Mouse (Mus musculus): Measurements from ENCODE around the gene Dgat2.

Gene Dgat2

DNA sequence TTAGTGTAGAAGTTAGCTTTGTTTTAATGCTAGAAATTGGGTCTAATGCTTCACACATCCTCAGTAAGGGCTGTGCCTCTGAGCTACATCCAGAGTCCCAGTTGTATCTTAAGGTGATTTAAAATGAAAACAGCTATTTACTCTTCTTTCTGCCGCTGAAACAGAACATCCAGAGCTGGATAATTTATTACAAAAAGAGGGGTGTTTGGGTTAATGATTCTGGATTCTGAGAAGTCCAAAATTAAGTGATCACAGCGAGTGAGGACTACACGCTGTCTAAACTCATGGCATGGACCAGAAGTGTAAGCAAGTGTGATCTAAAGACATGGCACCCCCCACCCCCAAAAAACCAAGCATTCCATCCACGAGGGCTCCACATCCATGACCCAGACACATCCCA lies 11.4 kb upstream of the Dgat2 start:
- no peak for DNase-seq (ENCODE audit: low read depth, low spot score)

DNA sequence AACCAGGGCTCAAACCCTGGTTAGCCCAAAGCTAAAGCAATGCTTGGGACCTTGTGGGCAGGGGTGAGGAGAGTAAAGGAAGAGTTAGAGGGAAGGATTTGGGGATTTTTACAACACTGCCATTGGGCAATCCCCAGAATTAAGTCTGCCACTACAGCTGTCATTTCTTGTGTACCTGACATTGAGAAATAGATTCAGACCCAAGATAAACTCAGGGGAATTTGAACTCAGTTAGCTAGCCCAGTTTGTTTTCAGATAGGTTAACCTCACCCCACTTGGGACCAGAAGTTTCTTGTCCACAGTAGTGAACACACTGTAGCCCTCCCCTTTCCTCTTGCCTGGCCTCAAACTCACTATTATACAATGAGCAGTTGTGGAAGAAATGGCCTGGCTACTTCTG lies 8.9 kb upstream of the Dgat2 start:
- no peak for DNase-seq (ENCODE audit: low read depth, low spot score)

DNA sequence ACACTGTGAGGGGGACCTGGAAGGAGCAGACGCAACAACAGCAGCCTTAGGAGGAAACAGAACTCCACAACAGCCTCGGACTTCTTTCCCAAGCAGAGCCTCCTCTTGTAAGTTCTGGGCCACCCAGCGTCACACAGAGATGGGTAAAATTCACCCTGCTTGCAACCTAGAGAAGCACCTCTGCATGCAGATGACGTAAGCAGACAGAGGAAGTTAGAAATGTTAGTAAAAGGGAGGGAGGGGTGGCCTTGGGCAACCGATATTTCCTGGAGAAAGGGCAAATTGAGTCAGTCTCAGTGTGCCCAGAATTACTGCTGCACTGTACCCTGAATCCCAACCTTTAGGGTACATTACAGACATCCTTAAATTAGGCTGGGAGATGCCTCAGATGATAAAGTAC lies 7.4 kb upstream of the Dgat2 start:
- no peak for DNase-seq (ENCODE audit: low read depth, low spot score)

DNA sequence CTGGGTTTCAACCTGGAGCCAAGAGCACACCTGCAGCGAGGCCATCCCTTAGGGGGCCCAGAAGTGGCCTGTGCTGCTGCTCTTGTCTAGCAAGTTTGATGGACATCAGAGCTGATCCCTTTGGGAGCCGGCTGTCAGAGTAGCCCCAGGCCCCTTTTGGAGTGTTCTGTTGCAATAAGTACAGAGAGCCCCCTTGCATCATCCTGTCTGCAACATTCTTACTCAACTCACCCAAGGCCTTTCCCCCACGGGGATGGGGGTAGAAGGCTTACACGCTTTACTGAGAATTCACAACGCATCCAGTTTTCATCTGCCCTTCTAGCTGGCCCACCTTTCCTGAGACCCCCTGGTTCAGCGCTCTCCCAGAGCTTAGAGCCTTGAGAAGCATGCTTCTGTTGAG lies 6.1 kb upstream of the Dgat2 start:
- no peak for DNase-seq (ENCODE audit: low read depth, low spot score)

DNA sequence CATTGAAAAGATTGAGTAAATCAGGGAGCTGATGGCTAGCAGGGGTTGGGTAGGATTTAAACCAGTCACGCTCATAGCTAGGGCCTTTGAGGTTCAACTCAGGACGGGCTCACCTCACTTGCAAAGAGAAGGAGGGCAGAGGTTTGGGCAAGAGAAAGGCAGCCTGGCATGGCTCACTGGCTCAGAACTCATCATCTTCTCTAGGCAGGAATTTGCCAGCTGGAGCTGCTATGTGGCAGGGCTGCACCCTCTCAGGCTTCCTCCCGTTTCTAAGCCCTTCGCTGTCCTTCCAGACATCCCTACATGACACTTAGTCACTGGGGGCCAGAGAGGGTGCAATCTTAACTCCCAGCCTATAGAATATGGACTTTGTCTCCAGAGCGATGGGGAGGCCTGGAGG lies 4.9 kb upstream of the Dgat2 start:
- DNase-seq (ENCODE audit: low read depth, low spot score) = no peak

DNA sequence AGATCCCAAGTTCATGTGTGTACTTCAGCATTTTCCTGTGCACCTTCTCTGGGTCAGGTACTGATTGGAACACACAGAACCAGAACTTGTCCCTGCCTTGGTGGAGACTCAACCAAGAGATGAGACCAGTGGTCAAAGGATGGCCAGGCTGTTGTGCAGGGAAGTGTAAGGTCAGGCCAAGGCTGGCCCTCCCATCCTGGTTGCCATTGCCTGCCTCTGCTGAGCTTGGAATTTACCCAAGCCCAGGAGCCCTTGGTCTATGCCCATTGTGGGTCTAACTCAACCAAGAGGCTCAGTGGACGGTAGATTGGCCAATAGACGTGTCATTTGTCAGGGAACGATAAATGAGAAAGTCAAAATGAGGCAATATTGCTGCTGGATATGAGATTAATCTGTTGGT lies 2.9 kb upstream of the Dgat2 start:
- no peak for DNase-seq (ENCODE audit: low read depth, low spot score)

DNA sequence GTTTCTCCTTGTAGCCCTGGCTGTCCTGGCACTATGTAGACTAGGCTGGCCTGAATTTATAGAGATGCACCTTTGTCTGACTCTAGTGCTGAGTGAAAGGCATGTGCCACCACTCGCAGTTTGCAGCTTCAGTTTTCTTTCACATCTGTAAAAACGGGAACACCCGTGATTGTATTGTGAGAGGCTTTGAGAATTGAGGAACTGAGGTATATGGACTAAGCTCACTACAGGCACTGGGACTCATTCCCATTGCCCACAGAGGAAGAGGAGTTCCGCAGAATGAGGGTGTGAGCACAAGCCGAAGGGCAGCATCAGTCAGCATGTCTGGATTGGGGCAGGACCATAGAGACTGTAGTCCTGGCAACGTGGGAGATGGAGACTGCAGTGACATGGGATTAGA lies 1.2 kb upstream of the Dgat2 start:
- DNase-seq (ENCODE audit: low read depth, low spot score) = no peak

DNA sequence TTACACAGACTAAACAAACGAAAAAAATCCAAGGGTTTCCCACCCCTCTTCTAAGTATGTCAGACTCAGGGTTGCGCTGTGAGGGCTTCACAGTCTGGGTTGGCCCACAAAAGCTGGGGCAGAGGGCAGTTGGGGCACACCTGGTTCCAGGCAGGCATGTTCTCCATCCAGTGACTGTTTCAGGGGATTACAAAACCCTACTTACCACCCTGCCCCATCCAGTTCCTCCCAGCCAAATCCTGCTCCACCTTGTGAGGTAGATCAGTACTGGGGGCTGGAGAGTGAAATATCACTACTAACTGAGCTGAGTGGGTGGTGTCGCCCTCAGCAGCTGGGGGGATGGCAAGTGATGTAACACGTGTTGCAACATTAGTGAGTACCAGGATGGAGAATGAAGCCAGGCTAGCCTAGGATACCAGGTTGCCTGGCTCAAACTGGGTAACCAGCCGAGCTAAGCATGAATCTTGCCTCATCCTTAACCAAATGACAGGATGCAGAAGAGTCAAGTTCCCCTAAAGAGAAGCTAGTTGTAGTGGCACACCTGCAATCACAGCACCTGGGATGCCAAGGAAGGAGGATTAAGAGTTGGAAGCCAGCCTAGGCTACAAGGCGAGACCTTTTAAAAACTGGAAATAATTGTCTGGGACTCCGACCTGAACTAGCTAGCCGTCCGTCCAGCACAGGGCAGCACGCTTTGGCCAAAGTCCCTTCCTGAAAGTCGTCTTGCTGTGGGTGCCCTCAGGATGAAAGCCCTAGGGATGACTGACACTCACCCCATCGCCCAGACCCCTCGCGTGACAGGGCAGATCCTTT lies 694 bp downstream of the Dgat2 start:
- DNase-seq (ENCODE audit: low read depth, low spot score) = no peak

DNA sequence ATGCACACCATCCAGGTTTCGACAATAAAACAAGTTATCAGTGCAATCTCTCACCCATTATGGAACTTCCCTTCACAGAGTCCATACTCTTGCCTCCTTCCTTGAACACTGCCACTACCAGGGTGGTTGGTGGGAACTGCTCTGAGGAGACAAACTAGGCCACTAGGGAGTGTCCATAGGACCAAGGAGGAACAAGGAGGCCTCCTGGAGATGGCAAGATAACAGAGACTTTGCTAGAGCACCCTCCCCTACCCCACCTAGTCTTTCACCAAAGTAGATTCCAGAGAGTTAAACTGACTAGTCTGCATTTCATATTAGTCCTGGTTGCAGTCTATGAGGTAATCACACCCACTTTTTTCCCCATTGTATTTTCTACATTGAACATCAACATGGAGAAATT lies 2.4 kb downstream of the Dgat2 start:
- DNase-seq (ENCODE audit: low read depth, low spot score) = no peak

DNA sequence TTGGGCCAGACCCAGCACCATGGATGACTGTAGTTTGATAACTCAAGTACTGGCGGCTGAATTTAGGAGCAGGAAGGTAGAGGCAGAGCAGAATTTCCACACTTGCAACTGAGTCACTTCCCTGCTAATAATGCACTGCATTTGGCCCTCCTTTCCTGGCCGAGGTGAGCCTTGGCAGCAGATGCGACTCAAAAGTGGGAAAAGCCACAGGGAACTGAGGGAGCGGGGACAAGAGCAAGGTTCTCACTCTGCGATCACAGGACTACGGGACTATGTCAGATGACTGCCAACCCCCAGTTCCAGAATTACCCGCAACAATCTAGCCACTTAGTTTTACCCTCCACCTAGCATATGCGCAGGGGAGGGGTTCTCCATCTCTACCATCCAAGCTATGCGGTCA lies 3.2 kb downstream of the Dgat2 start:
- no peak for DNase-seq (ENCODE audit: low read depth, low spot score)

DNA sequence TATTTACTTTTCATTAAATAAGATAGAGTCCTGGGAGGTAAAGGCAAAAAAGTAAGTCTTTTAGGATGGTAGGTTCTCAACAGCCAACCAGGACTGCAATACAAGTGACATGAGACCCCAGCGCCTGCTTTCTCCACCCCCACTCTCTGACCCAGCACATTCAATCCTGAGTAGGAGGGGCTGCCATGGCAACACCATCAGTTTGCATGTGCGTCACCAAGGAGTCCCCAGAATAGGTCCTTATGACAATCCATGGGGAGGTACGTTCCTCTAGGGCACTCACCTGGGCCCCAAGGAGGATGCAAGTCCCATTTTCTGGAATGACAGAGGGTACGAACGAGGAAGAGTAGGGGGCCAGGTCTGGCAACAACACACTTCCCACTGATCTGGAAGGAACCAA lies 5.1 kb downstream of the Dgat2 start:
- no peak for DNase-seq (ENCODE audit: low read depth, low spot score)

DNA sequence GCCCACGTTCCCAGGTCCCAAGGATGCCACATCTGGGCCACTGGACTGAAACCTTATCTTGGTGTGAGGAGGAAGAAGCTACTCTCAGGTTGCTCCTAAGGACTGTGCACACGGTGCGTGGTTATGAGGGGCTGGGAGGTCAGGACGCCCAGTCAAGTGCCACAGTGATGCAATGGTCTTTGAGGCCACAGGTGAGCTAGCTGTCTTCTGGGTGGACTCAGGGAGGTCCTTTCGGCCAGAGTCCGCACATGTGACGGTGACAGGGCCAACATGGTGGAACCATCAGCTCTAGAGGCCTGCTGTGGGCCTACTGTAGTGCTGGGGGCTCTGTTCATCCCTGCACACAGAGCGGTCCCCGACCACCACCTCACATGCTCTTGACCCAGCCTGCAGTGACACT lies 6.9 kb downstream of the Dgat2 start:
- DNase-seq (ENCODE audit: low read depth, low spot score) = no peak

DNA sequence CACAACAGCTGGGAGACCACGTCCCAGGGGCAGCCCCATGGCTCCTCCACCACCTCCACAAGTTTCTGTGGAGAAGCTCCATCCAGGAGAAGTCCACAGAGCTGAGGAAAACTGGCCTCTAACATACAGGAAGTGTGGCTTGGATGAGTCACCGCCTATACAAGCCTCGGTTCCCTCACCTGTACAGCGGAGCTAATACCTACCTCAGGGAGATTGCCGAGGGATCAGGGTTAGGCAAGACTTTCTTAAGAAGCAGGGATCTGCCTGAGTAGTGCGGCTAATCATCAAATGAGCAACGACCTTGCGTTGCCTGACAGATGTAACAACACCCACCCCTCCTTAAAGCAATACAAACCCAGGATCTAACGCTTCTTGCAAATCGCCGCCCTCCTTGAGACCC lies 7.4 kb downstream of the Dgat2 start:
- no peak for DNase-seq (ENCODE audit: low read depth, low spot score)

DNA sequence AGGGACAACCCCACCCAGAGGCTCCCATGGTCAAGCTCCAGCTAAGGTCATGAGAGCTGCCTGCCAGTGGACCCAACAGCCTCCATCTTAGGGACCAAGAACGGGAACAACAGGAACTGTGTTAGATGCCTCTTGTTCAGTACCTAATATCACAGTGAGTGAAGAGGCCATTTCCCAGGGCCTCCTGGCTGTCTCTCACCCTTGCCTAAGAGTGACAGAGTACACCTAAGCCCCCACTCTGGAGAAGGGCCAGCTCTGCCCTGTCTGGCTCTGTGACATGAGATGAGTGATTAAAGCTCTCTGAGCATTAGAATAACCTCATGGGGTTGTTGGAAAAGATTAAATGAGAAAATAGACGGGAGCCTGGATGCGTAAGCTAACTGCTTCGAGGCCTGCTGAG lies 8.5 kb downstream of the Dgat2 start:
- no peak for DNase-seq (ENCODE audit: low read depth, low spot score)

DNA sequence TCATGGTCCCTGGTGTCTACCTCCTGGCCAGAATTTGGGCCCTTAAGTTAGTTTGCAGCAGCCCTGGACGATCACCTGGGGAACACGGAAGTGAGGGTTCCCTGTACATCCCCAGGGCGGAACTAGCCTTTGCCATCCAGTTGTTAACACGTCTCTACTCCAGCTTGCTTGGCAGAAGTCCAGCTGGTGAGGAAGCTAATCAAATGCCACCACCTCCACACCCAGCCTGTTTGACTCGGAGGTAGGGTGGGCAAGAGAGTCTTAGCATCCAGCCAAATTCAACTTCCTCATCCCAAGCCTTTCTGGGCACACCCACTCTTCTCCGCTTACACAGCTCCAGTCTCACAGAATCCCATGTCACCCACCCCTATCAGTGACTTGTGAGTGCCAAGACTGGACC lies 9.6 kb downstream of the Dgat2 start:
- no peak for DNase-seq (ENCODE audit: low read depth, low spot score)

DNA sequence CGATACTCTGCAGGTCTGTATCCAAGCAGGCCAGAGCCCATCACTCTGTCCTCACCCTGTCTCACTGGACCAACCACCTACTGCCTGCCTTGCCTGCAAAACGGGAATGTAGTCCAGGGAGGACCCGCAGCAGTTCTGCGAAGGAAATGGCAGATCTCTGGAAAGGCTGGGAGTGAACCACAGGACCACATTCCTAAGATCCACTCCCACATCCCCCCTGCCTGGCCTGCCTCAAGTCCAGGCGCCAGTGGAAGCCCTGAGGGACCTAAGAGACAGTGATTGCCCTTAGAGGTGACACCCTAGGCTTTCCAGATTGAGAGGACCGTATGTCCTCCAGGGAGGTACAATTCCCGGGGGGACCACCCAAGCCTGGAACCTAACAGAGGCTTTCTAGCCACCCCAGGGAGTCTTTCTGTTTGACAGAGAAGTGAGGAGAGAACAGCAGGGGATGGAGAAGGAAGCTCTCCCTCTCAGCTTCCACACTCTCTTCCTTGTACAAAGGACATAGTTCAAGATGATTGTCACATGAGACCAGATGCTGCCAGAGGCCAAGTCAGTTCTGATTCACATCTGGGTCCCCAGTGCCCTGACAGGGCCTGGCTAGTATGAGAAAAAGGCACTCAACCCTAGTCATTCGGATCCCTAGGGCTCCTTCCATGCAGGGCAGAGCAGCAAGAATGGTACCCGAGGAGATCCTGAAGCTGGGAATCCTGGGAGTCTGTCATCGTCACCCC lies 10.6 kb downstream of the Dgat2 start:
- no peak for DNase-seq (ENCODE audit: low read depth, low spot score)

DNA sequence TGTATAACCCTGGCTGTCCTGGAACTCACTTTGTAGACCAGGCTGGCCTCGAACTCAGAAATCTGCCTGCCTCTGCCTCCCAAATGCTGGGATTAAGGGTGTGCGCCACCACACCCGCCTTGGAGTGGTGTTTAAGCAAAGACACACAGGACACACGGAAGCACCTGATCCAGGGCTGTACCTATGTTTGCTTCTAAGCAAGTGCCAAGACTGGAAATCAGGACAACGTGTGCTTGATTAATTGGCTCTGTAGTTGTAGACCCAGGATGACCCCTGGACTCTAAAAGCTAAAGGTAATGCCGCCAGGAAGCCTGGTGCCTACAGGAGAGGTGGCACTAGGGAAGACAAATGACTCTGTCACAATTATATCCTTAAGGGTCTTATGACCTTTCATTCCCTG lies 12.0 kb downstream of the Dgat2 start:
- no peak for DNase-seq (ENCODE audit: low read depth, low spot score)

DNA sequence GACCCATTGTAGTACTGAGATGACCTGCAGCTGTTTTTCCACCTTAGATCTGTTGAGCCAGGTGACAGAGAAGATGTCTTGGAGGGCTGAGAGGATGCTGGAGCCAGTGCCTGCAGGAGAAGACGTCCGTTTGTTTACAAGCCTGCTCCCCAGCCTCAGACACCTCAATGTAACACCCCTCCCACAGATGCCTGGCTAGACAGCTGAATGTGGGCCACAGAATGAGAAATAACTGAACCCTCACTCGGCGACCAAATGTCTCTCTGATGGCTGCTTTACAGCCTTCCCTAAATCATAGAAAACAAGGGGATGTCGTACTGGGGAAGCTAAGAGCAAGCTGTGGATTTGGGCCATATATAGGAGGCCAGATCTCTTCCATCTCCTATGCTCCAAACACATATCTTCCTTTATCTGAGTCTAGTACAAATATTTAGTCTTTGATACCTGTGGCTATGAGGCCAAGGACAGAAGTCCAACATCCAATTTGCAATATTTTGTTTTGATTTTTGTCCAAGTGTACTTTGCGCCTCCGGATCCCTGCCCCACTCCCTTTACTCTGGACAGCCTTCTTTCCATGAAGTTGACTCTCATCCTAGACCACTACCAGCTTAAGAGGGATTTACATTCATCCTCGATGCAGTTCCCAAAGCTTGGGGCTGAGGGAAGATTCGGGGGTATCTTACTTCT lies 12.7 kb downstream of the Dgat2 start:
- DNase-seq (ENCODE audit: low read depth, low spot score) = no peak

DNA sequence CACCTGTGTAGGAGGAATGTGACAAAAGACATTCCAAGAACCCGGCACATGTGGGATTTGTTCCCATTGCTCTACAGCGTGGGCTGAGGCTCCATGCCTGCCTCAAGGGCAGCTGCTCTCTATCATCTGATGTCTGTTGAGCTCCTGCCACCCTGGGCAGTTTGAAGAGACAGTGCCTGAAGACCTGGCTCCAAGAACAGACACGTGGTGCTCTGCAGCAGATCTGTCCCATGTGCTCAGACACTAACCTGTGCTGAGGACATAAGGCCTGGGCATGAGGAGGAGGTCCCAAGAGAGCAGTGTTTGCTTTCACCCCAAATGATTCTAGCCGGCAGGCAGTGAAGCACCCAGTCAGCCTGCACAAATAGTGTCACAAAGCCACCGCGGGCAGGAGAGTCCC lies 13.8 kb downstream of the Dgat2 start:
- DNase-seq (ENCODE audit: low read depth, low spot score) = no peak

DNA sequence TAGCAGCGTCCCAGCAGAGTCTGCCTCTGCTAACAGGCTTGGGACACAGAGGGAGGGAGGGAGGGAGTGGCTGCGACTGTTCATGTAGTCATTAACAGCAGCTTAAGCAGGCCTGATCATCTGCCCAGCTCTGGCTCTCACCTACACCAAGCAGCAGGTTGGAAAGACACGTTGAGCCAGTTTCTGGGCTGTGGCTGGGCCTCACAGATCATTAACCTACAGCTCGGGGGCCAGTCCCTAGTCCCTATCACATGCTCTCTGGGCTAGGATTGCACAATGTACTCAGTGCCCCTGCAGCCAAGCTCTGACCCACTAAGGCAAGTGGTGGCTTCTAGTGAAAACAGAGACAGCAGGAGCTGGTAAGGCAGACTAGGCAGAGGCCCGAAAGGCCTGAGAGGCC lies 14.6 kb downstream of the Dgat2 start:
- no peak for DNase-seq (ENCODE audit: low read depth, low spot score)

DNA sequence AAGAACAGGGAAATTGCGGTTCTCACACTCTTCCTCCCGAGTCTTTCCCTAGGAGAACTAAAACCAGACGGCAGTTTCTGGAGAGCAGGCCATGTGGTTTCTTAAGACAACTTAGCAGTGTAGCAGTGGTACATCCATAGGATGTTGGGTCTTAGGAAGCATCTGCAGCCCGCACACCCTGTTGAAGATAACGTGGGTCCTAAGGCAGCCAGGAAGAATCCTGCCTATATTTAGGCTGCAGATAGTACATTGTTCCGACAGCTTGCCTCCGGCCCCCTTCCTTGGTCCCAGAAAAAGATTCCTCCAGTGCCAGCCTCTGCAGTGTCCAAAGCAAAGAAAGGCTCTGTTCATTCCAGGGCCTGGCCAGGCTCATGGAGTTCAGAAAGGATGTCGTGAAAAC lies 16.4 kb downstream of the Dgat2 start:
- DNase-seq (ENCODE audit: low read depth, low spot score) = no peak

DNA sequence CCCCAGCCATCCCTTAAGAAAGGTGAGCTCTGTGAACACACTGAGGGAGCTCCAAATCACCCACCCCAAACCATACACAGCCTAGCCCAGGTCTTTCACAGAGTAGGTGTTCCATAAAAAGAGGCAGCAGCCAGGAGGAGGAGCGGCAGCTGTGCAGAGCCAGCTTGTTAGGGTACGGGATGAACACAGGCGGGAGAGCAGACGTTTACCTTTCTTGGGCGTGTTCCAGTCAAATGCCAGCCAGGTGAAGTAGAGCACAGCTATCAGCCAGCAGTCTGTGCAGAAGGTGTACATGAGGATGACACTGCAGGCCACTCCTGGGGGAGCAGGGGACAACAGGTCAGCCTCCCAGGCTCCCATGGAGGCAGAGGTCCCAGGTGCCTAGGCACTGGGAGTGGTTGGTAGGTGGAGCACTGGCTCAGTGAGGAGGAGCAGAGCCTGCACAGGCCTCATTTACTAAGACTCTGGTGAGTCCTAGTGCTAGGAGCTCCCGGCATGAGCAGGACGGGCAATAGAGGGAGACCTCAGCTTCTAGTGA lies 17.6 kb downstream of the Dgat2 start:
- DNase-seq (ENCODE audit: low read depth, low spot score) = no peak

DNA sequence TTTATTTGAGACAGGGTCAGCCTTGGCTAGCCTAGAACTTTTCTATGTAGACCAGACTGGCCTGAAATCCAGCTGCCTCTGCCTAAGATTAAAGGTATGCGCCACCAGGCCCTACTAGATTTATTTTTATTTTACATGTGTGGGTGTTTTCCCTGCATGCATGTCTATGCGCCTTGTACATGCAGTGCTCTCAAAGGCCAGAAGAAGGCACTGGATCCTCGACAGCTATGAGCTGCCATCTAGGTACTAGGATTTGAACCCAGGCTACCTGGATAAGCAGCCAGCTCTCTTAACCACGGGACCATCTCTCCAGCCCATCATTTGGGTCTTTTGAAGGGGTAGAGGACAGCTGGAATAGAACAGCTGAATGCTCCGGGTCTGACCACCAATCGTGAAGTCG lies 20.1 kb downstream of the Dgat2 start:
- no peak for DNase-seq (ENCODE audit: low read depth, low spot score)
